Mouse (Mus musculus): Measurements from ENCODE around the gene Itgb1bp1. TPM values are rescaled to one million over a fixed set of nuclear protein-coding genes. Genes with fewer than 3 reads are reported as not detected.

Gene Itgb1bp1
- total RNA-seq (2022), result 10 to 100 TPM; 41.9 to 54.9 (median 43.9) TPM

GRCm38 (mm10) chr12:21286243-21286622 is at the start of gene Itgb1bp1:
Itgb1bp1 (minus strand) TSS chr12:21286284.
- peak; percentile 99 for DNase-seq (ENCODE audit: low spot score)

- no peak for DNase-seq (ENCODE audit: low spot score)
These were observed 49.8 kb upstream of the Itgb1bp1 start for GRCm38 (mm10) chr12:21335869-21336268.

- no peak for DNase-seq (ENCODE audit: low spot score)
These were observed 47.7 kb upstream of the Itgb1bp1 start for GRCm38 (mm10) chr12:21333766-21334165.

GRCm38 (mm10) chr12:21333021-21333420 is 46.9 kb upstream of the Itgb1bp1 start:
- no peak for DNase-seq (ENCODE audit: low spot score)

- no peak for DNase-seq (ENCODE audit: low spot score)
These were observed 45.6 kb upstream of the Itgb1bp1 start for GRCm38 (mm10) chr12:21331711-21332110.

- DNase-seq (ENCODE audit: low spot score), result peak; percentile 24
These were observed 45.0 kb upstream of the Itgb1bp1 start for GRCm38 (mm10) chr12:21330961-21331576.

- no peak for DNase-seq (ENCODE audit: low spot score)
These were observed 43.7 kb upstream of the Itgb1bp1 start for GRCm38 (mm10) chr12:21329661-21330400.

- DNase-seq (ENCODE audit: low spot score), result no peak
These were observed 40.2 kb upstream of the Itgb1bp1 start for GRCm38 (mm10) chr12:21326325-21326724.

GRCm38 (mm10) chr12:21325266-21325665 is 39.2 kb upstream of the Itgb1bp1 start:
- DNase-seq (ENCODE audit: low spot score), result no peak

- no peak for DNase-seq (ENCODE audit: low spot score)
These were observed 38.0 kb upstream of the Itgb1bp1 start for GRCm38 (mm10) chr12:21324101-21324500.

GRCm38 (mm10) chr12:21322856-21323255 is 36.8 kb upstream of the Itgb1bp1 start:
- no peak for DNase-seq (ENCODE audit: low spot score)

GRCm38 (mm10) chr12:21322296-21322695 is 36.2 kb upstream of the Itgb1bp1 start:
- no peak for DNase-seq (ENCODE audit: low spot score)

GRCm38 (mm10) chr12:21321170-21321569 is 35.1 kb upstream of the Itgb1bp1 start:
- DNase-seq (ENCODE audit: low spot score), result no peak

- DNase-seq (ENCODE audit: low spot score), result no peak
These were observed 34.2 kb upstream of the Itgb1bp1 start for GRCm38 (mm10) chr12:21320317-21320716.

GRCm38 (mm10) chr12:21318143-21318895 is 32.2 kb upstream of the Itgb1bp1 start:
- peak; percentile 47 for DNase-seq (ENCODE audit: low spot score)

GRCm38 (mm10) chr12:21316869-21317265 is 30.8 kb upstream of the Itgb1bp1 start:
- peak; percentile 45 for DNase-seq (ENCODE audit: low spot score)

GRCm38 (mm10) chr12:21315923-21316868 is 30.1 kb upstream of the Itgb1bp1 start, which contains the start of gene Iah1:
Iah1 (plus strand) TSS chr12:21316389.
- DNase-seq (ENCODE audit: low spot score), result peak; percentile 79

GRCm38 (mm10) chr12:21312201-21312600 is 26.1 kb upstream of the Itgb1bp1 start:
- DNase-seq (ENCODE audit: low spot score), result no peak

- DNase-seq (ENCODE audit: low spot score), result no peak
These were observed 20.6 kb upstream of the Itgb1bp1 start for GRCm38 (mm10) chr12:21306721-21307120.

GRCm38 (mm10) chr12:21305741-21306140 is 19.7 kb upstream of the Itgb1bp1 start:
- no peak for DNase-seq (ENCODE audit: low spot score)

GRCm38 (mm10) chr12:21302361-21302783 is 16.3 kb upstream of the Itgb1bp1 start:
- no peak for DNase-seq (ENCODE audit: low spot score)

Data from heart, adult 8-10 months (tissue).